Mouse (Mus musculus) c-Kit-positive CD71-positive TER-119-negative erythroid progenitor cells, embryonic 14.5 days (primary cell): Measurements from ENCODE around the gene Lrfn1.
A peak's percentile ranks its signal among the peaks of the same experiment; 100 is the strongest.

Source experiments
- DNase-seq: peaks from one replicate; pipeline ENCODE4 v3.0.0-alpha.2; 2013; ENCODE audit warnings: low read depth

The Lrfn1 gene

DNA sequence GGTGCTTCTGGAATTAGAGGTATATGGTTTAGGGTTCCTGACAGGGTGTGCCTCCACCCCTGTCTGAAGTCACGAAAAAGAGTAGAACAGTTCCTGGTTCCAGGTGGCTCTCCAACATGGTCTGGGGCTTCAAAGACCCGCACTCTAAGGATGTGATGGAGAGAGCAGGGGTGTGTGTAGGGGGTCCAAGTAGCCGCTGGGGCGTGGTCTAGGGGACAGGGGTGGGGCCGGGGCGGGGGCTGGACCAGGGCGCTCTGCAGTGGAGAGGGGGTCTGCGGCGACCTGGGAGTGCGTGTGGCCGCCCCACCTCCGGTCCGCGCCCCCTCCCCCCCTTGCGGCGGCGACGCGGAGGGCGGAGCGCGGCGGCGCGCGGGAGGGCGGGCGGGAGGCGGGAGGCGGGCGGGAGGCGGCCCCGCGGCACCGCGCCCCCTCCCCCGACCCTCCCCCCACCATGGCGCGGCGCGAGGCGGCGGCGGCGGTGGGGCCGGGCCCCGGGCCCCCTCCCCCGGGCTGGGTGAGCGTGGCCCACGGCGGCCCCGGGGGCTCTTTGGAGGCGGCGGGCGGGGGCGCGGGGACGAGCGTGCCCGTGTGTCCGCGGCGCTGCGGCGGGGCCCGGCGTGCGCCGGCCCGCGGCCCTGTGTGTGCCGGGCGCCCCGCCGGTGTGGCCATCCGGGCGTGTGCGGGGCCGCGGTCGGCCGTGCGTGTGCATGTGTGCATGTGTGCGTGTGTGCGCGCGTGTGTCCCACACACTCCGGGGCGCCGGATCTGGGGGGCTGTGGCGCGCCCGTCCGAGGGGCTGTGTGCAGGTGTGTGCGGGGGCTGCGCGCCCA, at the start of gene Lrfn1:
Gene Lrfn1, plus strand, starts transcription at position 450 of the 830 bp plus-strand sequence.
- DNase-seq, result no peak

DNA sequence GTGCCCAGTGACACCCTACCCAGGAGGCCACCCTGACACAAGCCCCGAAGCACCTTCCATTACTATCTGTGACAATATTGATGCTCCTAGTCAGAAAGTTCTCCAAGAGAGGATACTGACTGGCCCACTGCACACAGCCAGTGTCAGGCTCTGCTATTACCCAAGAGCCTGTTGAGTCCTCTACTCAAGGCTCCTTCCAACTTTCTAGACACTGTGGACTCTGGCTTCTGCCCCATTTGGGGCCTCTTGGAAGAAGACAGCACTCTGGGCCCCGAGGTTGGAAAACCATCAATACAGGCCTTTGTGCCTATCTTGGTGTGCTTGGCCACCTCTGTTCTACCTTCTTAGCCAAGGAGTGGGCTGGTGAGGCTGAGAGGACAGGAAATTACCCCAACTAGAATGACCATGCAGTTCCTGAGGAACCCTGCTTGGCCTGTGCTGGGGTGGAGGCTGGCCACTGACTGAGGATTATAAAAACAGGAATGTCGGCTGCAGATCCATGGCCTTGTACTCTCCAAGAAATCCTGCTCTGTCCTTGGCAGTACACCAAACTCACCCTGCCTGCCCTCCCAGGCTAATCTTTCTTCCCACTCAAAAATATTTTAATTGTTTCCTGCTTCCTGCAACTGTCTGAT, 40.8 kb upstream of the Lrfn1 start:
- no peak for DNase-seq

DNA sequence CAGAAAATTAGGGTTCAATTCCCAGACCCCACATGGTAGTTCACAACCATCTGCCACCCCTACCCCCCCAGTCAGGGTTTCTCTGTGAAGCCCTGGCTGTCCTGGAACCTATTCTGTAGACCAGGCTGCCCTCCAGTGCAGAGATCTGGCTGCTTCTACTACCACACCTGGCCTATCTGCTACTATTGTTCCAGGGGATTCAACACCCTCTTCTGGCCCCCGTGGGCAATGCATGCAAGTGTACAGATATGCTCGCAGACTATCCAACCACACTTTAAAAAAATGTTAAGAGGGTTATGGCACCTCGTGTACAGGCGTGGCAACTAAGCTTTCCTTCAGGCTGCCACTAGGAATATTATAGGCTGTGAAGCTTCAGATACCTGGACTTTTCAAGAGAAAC, 39.0 kb upstream of the Lrfn1 start:
- no peak for DNase-seq

DNA sequence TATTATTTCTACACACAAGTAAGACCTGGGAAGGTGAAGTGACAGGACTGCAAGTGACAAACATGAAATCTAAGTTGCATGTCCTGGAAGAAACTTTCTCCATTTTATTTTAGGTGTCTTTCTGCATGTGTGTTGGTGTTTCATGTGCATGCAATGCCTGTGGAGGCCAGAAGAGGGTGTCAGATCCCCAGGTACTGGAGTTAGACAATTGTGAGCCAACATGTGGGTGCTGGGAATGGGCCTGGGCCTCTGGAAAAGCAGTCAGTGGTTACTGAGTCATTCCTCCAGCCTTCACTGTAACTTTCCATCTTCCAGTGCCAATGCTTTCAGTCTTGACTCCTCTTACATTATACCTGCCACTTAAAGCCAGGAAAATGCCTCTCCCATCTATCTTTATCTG, 34.4 kb upstream of the Lrfn1 start:
- no peak for DNase-seq

DNA sequence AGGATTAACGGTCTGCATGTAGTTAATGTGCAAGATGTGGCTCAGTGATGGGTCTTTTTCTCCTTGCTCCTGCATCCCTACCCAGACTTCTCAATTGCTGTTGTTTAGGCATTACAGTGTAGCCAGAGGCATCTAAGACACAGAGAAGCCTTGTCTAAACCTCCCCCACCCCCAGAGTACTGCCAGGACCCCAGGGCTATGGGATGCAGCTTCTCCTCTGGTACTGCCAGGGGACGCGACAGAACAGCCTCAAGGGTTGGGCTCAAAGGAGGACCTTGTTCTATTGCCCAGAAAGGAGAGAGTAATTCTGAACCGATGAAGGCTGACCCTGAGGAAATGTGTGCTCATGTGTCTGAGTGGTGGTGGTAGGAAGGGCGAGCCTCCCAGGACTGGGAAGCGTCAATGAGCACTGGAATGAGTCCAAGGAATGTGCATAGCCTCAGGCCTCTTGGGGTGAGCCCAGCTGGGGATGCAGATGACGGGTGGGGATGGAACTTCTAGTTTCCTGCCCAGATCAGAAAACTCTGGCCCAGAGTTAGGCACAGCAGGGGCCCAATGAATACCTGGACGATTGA, 33.6 kb upstream of the Lrfn1 start:
- no peak for DNase-seq

DNA sequence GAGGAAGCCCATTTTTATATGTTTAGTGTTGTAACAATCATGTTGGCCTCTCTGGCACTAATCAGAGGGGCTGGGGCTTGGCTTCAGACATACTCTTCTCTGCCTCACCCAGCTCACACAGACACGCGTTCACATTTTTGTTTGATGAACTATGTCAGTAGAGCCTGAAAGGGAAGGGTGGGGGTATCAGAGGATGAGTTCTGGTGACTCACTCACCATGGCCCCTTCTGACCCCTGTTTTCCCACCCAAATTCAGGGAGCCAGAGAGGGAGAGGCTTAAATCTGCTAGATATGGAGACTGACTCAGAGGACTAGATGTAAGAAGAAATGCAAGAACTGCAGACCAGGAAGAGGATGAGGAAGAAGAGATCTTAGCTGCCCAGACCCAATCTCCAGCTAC, 32.4 kb upstream of the Lrfn1 start:
- DNase-seq, result no peak

DNA sequence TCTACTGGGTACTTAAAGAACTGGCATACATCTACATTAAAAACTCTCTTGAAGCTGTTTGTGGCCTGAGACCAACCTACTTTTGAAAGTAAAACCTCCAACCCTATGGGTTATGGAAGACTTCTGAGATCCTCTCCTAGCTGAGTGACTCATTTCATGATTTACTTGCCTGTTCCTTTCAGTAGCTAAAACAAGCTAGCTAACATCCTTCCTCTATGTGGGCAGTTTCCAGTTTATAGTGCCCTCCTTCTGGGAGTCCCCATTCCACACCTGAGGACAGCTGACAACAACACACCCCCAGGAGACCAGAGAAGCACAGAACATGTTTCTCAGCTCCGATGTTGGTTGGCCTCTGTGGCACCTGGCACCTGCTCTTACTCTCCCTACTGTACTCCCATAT, 28.8 kb upstream of the Lrfn1 start:
- no peak for DNase-seq

DNA sequence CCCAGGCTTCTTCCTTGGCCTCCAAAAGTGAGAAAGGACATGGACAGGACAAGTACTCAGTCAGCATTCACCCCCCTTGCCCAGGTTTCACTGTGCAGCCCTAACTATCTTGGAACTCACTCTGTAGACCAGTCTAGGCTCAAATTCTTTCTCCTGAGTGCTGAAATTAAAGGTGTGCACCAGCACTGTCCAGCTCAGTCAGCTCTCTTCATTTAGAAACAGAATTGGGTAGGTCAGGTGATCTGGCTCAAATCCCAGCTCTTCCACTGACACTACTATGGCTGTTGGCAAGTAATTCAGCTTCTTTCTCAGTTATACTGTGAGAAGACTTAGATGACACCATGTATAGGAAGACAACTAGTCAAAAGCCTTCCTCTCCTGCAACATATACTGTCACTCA, 24.0 kb upstream of the Lrfn1 start:
- DNase-seq, result no peak

DNA sequence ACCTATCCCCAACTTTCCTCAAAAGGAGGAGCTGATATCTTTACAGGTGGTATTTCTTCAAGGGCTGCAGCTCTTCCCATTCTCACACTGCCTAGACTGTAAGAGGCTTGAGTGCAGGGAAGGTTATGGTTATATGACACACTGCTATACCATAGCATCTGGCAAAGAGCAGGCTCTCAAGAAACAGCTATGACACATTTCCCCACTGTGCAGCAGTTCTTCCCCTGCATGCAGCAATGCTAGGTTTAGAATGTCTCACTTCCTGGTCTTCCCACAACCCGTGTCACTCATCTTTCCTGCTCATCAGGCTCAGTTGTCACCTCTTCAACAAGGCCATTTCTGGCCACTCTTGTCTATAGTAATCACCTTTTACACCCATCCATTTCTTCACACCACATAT, 21.3 kb upstream of the Lrfn1 start:
- DNase-seq, result no peak

DNA sequence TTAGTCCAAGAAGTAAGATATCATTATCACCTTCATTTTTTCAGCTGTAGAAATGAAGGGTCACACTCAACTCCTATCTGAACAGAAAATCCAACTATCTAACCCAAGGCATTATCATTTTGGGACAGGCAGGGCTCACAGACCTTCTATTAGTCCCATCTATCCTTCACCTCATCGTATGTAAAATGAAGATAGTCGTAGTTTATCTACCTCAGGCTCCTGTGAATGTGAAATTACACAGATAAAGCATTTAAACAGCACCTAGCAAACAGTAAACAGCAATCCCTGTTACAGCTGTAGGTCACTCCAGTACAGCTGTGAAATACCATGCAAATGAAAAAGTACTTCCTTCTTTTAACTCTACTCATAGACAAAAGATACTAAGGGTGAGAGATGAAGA, 19.5 kb upstream of the Lrfn1 start:
- DNase-seq, result peak; percentile 46

DNA sequence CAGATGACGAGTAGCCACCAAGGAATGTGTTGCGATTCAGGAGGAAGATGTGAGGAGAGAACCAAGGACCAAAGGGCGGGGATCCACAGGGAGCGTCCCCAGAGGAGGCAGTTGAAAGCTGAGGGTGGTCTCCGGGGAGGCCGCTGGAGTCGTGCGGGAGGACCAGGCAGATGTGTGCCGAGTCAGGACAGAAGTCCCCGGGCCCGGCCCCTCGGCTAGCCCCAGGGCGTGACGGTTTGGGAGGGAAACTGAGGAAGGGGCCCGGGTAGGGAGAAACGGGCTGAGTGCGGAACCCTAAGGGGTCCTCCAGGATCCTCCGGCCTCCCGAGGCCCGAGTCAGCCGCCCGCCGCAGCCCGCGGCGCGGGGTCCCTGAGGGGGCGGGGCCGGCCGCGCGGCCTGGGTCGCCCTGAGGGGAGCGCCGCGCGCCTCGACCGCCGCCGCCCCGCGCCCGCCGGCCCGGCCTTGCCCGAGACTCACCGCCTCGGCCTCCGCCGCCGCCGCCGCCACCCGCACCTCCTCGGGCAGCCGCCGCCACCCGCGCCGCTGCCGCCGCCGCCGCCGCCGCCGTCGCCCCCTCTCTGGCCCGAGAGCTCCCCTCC, 16.0 kb upstream of the Lrfn1 start:
- no peak for DNase-seq

DNA sequence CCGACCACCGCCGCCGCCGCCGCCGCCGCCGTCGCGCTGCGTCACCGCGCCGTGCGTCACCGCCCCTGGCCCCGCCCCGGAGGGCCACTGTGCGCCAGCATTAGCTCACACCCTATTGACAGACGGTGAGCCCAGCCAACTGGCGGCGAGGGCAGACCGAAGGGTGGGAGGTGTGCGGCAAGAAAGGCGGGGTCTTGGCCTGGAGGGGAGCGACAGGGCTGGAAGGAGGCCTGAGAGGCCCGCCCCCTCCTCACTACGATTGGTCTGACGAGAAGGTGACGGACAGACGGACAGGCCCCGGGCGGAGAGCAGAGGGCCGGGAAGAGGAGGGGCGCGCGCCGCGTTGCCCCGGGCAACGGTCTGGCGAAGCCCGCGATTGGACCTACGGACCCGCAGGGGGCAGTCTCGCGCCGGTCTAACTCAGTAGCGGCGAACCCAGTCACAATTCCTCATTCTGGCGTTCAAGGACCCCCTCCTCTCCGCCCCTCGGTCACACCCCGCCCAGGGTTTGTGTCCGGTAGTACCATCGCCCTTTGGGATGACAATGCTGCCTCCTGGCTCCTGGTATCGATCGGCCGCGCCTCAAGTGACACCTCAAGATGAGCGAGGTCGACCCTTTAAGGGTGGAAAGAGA, 15.4 kb upstream of the Lrfn1 start:
- peak; percentile 98 for DNase-seq

DNA sequence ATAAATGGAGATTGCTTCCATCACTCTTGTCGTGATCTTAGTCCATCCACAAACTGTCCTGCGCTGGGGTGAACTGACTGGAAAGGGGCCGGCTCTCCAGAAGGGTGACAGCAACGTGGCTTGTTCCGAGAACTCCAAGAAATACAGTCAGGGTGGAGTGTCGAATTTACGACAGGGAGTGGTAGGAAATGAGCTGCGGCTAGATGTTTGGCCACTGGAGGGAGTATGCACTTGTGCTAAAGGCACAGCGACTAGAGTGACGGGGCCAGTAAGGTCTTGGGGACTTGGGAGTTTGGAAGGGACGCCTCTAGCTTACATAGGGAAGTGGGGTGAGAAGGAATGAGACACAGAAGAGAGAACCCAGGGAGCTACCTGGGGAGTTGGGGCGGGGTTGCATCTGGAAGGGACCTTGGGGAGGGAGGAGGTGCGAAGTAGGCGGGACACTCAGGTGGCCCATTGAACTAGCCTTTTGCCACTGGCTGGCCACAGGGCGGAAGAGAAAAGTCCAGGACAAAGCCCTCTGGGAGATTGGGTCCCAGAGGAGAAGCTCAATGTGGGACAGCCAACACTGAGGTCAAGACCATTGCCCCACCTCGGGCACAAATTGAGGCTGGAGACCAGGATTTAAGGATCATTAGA, 14.7 kb upstream of the Lrfn1 start, which contains the start of gene Gmfg:
Gene Gmfg, plus strand, starts transcription at position 516 of the 639 bp plus-strand sequence.
- peak; percentile 85 for DNase-seq

DNA sequence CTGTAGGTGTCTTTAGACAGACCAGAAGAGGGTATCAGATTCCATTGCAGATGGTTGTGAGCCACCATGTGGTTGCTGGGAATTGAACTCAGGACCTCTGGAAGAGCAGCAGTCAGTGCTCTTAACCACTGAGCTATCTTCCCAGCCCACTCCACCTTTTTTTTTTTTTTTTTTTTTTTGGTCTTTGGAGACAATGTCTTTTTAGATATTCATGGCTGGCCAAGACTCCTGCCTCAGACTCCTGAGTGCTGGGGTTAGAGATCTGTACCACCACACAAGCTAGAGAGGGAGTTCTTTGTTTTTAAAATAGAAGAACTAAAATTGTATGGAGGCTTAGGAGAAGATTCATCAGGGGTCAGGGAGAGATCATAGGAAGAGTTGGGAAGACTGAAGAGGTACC, 13.8 kb upstream of the Lrfn1 start:
- DNase-seq, result no peak

DNA sequence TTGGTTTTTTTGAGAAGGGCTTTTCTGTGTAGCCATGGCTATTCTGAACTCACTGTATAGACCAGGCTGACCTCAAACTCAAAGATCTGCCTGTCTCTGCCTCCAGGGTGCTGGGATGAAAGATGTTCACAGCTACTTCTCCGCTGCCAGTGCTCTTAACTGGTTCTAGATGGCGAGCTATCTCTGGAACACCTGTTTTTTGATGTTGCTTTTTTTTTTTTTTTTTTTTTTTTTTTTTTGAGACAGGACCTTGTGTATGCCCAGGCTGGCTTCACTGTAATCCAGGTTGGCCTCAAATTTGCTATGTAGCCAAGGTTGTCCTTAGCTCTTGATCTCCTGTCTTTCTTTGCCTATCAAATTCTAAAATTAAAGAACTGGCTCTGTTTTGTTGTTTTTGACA, 13.0 kb upstream of the Lrfn1 start:
- no peak for DNase-seq

DNA sequence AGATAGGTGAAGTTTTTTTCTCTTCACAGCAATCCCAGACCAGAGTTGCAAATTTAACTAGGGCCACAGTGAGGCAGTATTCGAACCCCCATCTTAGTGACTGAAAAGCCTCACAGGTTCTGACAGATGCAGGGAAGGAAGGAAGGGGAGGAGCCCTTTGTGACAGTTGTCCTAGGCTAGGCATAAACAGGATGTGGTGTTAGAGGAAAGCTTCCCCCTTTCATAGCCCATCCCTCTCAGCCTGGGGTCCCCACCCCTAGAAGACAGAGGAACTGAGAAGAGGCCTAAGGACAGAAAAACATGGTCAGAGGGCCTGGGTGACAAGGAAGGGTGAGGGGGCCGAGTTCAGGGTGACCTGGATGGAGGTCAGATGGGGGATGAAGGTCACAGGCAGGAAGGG, 11.0 kb upstream of the Lrfn1 start:
- no peak for DNase-seq

DNA sequence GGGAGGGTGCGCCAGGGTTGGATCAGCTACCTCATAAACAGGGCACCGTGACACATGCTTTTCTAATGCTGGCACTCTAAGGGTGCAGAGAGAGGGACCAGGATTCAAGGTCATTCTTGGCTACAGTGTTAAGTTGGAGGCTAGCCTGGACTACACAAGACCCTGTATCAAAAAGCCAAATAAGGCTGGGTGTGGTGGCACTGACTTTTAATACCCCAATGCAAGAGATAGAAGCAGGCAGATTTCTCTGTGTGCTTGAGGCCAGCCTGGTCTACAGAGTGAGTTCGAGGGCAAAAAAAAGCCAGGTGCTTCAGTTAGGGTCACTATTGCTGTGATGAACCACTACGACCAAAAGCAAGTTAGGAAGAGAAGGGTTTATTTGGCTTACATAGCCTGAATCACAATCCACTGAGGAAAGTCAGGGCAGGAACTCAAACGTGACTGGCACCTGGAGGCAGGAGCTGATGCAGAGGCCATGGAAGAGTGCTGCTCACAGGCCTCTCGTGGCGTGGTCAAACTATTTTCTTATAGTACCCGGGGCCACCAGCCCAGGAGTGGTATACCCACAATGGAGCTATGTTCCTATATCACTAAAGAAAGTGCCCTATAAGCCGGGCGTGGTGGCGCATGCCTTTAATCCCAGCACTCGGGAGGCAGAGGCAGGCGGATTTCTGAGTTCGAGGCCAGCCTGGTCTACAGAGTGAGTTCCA, 9.8 kb upstream of the Lrfn1 start:
- DNase-seq, result no peak

DNA sequence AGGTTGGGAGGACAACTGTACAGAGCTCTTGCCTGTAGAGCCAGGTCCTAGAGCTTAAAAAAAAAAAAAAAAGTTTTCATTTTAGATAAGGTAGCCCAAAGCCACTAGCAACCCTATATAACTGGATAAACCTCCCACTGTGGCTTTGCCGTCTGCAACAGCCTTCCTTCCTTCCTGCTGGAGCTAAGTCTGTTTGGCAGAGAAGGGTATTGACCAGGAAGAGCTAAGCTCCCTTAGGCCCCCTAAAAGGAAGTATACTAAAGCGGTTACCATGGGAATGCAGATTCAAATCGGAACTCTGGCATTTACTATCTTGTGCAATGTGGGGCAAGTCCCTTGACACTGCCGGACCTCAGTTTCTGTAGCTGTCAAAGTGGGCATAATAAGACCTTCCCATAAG, 9.1 kb upstream of the Lrfn1 start:
- DNase-seq, result no peak

DNA sequence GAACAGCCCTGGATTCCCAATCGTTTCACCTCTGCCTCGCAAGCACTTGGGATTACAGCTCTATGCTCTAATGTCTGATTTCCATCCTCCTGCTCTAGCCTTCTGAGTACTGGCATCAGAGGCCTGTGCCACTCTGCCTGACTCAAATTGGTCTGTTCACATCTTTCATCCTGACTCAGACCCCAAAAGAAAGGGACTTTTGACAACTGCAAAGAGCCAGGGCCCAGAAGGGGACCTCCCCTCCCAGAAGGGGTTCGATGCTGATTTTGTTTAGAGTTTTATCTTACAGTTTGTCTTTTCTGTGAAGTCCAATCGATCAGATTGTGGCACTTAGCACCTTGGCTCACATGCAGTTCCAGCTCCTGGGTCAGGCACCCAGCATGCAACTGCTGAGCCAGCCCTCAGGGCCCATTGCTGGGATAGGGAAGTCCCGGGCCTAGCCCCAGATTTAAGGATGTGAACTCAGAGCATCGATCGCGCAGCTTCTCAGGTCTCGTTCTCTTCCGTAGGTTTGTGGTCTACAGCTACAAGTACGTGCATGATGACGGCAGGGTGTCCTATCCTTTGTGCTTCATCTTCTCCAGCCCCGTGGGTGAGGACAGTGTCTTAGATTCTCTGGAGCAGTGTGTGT, 7.3 kb upstream of the Lrfn1 start:
- DNase-seq, result no peak

DNA sequence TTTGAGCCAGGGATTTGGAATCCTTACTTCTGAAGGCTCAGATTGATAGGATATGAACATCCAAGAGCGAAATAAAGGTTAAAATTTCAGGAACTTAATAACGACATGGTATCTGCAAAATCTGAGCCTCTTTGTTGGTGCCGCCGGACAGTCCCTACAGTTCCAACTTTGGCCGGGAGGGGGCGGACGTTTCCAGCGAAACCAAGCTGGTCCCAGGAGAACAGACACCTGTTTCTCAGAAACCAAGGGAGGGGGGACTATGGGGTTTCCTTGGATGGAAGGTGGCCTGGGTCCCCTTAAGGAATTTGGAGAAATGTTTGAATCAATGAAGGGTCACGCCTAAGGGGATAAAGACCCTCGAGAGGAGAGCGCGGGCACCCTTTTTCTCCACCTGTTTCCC, 5.3 kb upstream of the Lrfn1 start:
- no peak for DNase-seq
